Mouse (Mus musculus) CH12F3 (cell line): ENCODE results near the gene Mesp2.

Source experiments
- in situ Hi-C: fragments of 300-500 bp; cut with MboI; formaldehyde crosslinking; loops from 2 replicates; pipeline ENCODE4 v1.14.3; 2020; ENCODE audit warnings: low sequenced_read_pairs

Gene Mesp2

DNA sequence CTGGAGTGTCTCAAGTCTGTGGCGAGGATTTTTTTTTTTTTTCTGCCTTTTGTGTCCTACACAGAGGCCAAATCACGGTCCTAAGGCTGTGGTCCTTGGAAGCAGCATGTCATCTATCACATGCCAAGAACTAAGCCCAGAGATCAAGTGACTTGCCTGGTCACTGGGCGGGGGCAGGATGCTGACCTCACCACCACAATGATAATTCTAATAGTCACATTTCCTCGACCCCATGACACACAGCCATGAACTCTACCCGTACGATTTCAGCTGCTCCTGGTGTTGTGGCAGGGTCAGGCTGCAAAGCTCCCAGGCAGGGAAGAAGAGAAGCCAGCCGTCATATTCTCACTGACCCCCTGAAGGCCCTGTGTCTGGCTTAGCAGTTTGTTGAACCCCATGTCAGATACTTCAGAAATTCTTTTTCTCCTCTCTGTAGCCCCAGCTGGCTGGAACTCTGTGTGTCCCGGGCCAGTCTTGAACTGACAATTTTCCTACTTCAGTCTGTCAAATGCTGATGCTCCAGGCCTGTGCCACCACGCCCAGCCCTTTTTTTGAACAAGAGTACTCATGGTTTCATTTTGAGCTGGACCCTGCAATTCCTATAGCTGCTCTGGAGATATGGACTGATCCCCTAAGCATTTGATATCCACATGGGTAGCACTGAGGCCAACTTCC lies 48.6 kb downstream of the Mesp2 start:
- in situ Hi-C loops, result no loop called here

DNA sequence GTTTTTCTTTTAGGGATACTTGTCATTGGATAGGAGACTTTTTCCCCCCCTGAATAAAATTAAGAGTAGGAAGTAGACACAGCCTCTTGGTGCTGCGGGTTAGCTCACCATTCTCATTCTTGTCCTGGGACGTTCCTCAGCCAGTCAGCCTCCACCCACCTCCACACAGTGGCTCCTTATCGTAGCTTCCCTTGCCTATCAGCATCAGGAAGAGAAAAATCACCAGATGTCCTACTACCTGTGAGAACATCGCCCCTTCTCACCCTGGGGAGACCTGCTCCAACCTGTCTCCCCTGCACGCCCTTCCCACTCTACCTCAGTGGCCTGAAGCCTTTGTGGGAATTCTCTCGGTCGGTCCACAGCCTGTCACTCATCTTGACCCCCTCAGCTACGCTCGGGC lies 50.3 kb downstream of the Mesp2 start, which contains the start of gene Anpep:
Gene Anpep (minus strand): TSS at position 249 of the 400 bp plus-strand sequence.
- in situ Hi-C loops, result no loop called here

DNA sequence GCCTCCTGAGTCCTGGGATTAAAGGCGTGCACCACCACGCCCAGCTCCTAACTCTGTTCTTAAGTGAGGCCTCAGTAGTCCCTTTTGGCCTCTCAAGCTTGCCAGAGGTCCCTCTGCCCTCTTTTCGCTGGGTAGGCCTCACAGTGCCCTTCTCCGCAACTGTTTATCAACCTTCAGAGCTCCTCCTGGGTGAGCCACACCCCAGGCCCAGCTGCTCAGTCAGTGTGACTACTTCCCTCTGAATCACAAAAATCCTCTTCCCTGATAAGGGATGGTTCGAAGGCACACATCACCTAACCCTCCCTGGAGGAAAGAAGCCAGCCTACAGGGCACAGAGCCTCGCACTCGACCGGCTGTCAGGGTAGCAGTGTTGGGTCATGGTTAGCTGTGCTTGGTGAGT lies 51.3 kb downstream of the Mesp2 start:
- in situ Hi-C loops, result no loop called here
